Mouse (Mus musculus) cerebellum, adult 2 months (tissue): ENCODE data around the gene Nek5.

Experiments used
- CTCF ChIP-seq: fragments of 200-500 bp; IDR thresholded peaks from 2 replicates; pipeline ENCODE4 v1.5.1; 2011; ENCODE audit warnings: low read depth, mild to moderate bottlenecking, control low read depth, low read length, moderate library complexity, borderline replicate concordance; ENCODE audit not compliant: insufficient read depth
- POLR2A ChIP-seq: fragments of 200-500 bp; IDR thresholded peaks from 2 replicates; pipeline ENCODE4 v1.6.1; 2011; ENCODE audit warnings: low read length, control low read depth, borderline replicate concordance; ENCODE audit not compliant: insufficient read depth

DNA sequence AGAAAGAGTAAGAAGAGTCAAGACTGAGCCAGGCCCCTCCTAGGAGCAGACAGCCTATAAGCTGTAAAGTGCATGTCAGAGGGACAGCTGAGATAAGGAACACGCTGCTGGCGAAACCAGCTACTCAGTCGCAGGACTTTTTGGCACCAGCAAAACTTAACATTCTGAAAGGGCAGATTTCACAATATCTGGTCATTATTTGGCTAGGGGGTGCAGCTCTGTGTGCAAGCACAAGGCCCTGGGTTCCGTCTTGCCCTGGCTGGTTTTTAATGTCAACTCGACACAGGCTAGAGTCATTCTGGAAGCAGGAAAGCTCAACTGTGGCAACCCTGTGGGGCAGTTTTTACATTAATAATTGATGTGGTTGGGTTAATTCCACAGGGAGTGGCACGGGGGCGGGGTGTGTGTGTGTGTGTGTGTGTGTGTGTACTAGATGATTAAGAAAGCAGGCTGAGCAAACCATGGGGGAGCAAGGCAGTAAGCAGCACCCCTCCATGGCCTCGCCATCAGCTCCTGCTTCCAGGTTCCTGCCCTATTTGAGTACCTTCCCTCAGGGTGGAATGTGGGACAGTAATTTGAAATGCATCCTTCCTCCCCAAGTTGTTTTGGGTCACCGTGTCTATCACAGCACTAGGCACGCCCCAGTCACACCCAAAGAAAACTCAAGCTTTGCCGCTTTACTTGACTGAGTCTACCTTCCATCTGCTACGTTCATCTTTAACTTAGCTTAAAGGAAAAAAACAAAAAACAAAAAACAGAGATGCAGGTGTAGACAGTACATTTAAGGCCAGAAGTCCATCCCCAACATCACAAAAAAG lies 70.0 kb downstream of the Nek5 start:
- no peak for TF ChIP-seq POLR2A
- TF ChIP-seq CTCF = no peak
